9 mouse cellular contexts compared by ENCODE assay signal in the genomic region with DNA sequence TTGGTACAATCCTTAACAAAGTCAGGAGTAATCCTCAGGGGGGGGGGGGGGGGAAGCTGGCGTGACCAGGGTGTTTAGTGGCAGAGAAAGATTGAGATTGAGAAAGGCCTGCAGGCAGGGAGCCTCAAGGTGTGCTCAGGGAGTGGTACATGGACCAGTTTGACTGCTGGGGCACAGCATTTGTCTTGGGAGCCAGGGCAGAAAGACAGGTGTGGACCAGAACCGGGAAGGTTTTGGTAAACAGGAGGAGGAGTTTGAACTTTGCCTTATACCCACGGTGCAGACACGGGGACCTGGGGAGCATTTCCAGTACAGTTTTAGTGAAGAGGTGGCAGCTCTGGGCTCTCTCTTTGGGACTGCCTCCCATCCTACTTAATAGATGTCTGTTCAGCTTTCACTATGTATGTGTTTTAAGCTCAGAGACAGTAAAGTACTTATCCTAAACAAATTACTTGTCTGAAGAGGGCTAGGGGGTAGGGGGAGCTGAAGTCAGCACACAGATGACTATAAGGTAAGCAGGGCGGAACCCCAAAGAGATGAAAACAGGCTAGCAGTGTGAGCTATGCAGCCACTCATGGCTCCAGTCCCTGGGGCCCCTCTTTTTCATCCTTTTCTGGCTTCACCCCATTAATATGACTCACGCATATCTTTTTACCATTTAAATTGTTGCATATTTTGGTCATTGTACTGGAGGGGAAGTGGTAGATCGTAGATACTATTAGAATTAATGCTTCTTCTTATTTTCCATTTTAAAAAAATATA. TPM values are rescaled to one million over a fixed set of nuclear protein-coding genes. Genes with fewer than 3 reads are reported as not detected.
DNase-seq lines count a peak whose midpoint lies in the region; ATAC-seq and TF ChIP-seq lines count a peak whose summit lies in the region.
"Had no signal": no experiment of that assay in that cellular context is flagged by ENCODE, and none has a peak within 500 bp of the region (broad histone marks: within the 10 kb centered on the region; RNA-seq: fewer than 3 reads in every experiment).

No protein-coding gene starts in this region.

- no peaks in the 10 kb centered on the region for H3K79me2 ChIP-seq in heart, adult 2 months (replicated peaks; ENCODE audit: control insufficient read depth, insufficient read depth, low read length)

- no peak for TF ChIP-seq POLR2A in heart, adult 2 months (IDR thresholded peaks at IDR 0.05; ENCODE audit: insufficient read depth, low read depth, low read length)

- H3K4me1 ChIP-seq in heart, adult 2 months (ENCODE audit: control insufficient read depth, insufficient read depth, low read length) = peaks cover 19% of the 10 kb centered on the region
- peaks cover 27% of the 10 kb centered on the region for H3K4me1 ChIP-seq in E14TG2a.4 (replicated peaks; ENCODE audit: low read depth, low read length)
- H3K4me1 ChIP-seq in hindbrain, embryonic 10.5 days (replicated peaks) = peaks cover 42% of the 10 kb centered on the region

- H3K4me3 ChIP-seq in heart, adult 2 months = no peak overlapping the region; the same call in 1 of the 2 replicates
- H3K4me3 ChIP-seq in E14TG2a.4 (replicated peaks; ENCODE audit: low read length) = peak overlapping the region; percentile 83
- H3K4me3 ChIP-seq in hindbrain, embryonic 10.5 days = peak overlapping the region; percentile 65

- H3K36me3 ChIP-seq in heart, adult 2 months (ENCODE audit: control insufficient read depth, insufficient read depth, low read length) = peaks cover 6% of the 10 kb centered on the region
- H3K36me3 ChIP-seq in E14TG2a.4 (ENCODE audit: insufficient read depth, low read length) = no peaks in the 10 kb centered on the region
- H3K36me3 ChIP-seq in hindbrain, embryonic 10.5 days = no peaks in the 10 kb centered on the region

- no peak for TF ChIP-seq CTCF in heart, adult 2 months (IDR thresholded peaks at IDR 0.05)
- no peak for TF ChIP-seq CTCF in E14TG2a.4 (conservative IDR thresholded peaks at IDR 0.05; ENCODE audit: low read length)

- no peak for DNase-seq in heart, adult 2 months
- no peak for DNase-seq in heart, adult 9 months (ENCODE audit: low spot score in 2 of 2)
- DNase-seq in hindbrain, embryonic 10.5 days (ENCODE audit: low spot score) = no peak
- no peak for DNase-seq in cerebellum, adult 8-10 months
- no peak for DNase-seq in layer of hippocampus, adult 8-10 months (ENCODE audit: low spot score in 2 of 2)
- no peak for DNase-seq in thymus, postnatal 14 days

- H3K27ac ChIP-seq in heart, adult 2 months = no peak overlapping the region
- no peak overlapping the region for H3K27ac ChIP-seq in hindbrain, embryonic 10.5 days

- 45% methylated on average over 7 of the region's 7 CpGs for WGBS in heart, adult 2 months
- 39% methylated on average over 7 of the region's 7 CpGs for WGBS in hindbrain, embryonic 10.5 days

- ATAC-seq in megakaryocyte, adult 5-6 weeks (ENCODE audit: poor library complexity, severe bottlenecking) = 0 out of 2 replicates have a peak, but pooled peaks have one; percentile 15

- peak overlapping the region; percentile 16 for H3K9ac ChIP-seq in heart, adult 2 months (ENCODE audit: low read depth, low read length)

- intact Hi-C loops in heart, adult 2 months (cut with DNase I) = loop anchor here (1.0 kb wide), 1 partner anchor 25 kb away; a partner anchor contains a TSS

- TF ChIP-seq EP300 in heart, adult 2 months (IDR thresholded peaks at IDR 0.05; ENCODE audit: insufficient read depth, low read depth, low read length) = no peak

- H3K27me3 ChIP-seq in heart, adult 2 months (ENCODE audit: control insufficient read depth, insufficient read depth, low read length) = no peaks in the 10 kb centered on the region
- peaks cover 77% of the 10 kb centered on the region for H3K27me3 ChIP-seq in E14TG2a.4 (ENCODE audit: insufficient read depth, low read length)
- H3K27me3 ChIP-seq in hindbrain, embryonic 10.5 days (ENCODE audit: insufficient read depth, poor library complexity, severe bottlenecking) = peaks cover 37% of the 10 kb centered on the region

- peaks cover 14% of the 10 kb centered on the region for H3K9me3 ChIP-seq in E14TG2a.4 (ENCODE audit: low read length)
- H3K9me3 ChIP-seq in hindbrain, embryonic 10.5 days = no peaks in the 10 kb centered on the region

RNA-seq across cellular contexts. Expression of a gene that starts 0.8 kb away (rescaled TPM):
- under 1 TPM; 0.14 to 0.16 TPM for total RNA-seq in heart, adult 2 months (2021)
- polyA plus RNA-seq in heart, adult 2 months (2012; rRNA removed) = 0.50 and 0.94 TPM in 2 replicates
- 1.8 and 3.1 TPM in 2 replicates for polyA plus RNA-seq in hindbrain, embryonic 10.5 days (2016; fragmentation: Nextera tagmentation; extraction: Ambion mirVana)
- not detected in 2 replicates for total RNA-seq in megakaryocyte, adult 5-6 weeks (2015)
- total RNA-seq in megakaryocyte, adult 5-6 weeks (2017) = not detected in 2 replicates
- total RNA-seq in layer of hippocampus, adult 8-10 months (2022) = under 1 TPM; 0.14 to 0.36 (median 0.15) TPM

RNA-seq across cellular contexts. Expression of a gene that starts 24.4 kb away (rescaled TPM):
- 10 to 100 TPM; 45.8 to 60.2 TPM for total RNA-seq in heart, adult 2 months (2021)
- polyA plus RNA-seq in heart, adult 2 months (2012; rRNA removed) = 77.7 and 110 TPM in 2 replicates
- 86.0 and 103 TPM in 2 replicates for polyA plus RNA-seq in hindbrain, embryonic 10.5 days (2016; fragmentation: Nextera tagmentation; extraction: Ambion mirVana)
- total RNA-seq in megakaryocyte, adult 5-6 weeks (2015) = 411 and 420 TPM in 2 replicates
- total RNA-seq in megakaryocyte, adult 5-6 weeks (2017) = 117 and 131 TPM in 2 replicates
- total RNA-seq in layer of hippocampus, adult 8-10 months (2022) = 10 to 100 TPM; 36.5 to 52.5 (median 44.5) TPM

RNA-seq across cellular contexts. Expression of a gene that starts 26.2 kb away (rescaled TPM):
- total RNA-seq in heart, adult 2 months (2021) = not detected
- polyA plus RNA-seq in heart, adult 2 months (2012; rRNA removed) = 0.20 and 0.29 TPM in 2 replicates
- polyA plus RNA-seq in hindbrain, embryonic 10.5 days (2016; fragmentation: Nextera tagmentation; extraction: Ambion mirVana) = not detected in 2 replicates
- 0.39 and 1.6 TPM in 2 replicates for total RNA-seq in megakaryocyte, adult 5-6 weeks (2015)
- 1.5 TPM in 1 of 2 replicates, not detected in the other for total RNA-seq in megakaryocyte, adult 5-6 weeks (2017)
- not detected for total RNA-seq in layer of hippocampus, adult 8-10 months (2022)
- polyA plus RNA-seq: small intestine, adult 2 months had no signal

RNA-seq across cellular contexts. Expression of a gene that starts 31.4 kb away (rescaled TPM):
- total RNA-seq in heart, adult 2 months (2021) = under 1 TPM in 1 of 2 experiments, not detected in 1; 0.27 TPM
- polyA plus RNA-seq in heart, adult 2 months (2012; rRNA removed) = not detected in 2 replicates
- not detected in 2 replicates for polyA plus RNA-seq in hindbrain, embryonic 10.5 days (2016; fragmentation: Nextera tagmentation; extraction: Ambion mirVana)
- total RNA-seq in megakaryocyte, adult 5-6 weeks (2015) = 0.25 and 0.59 TPM in 2 replicates
- not detected in 2 replicates for total RNA-seq in megakaryocyte, adult 5-6 weeks (2017)
- under 1 TPM in 1 of 4 experiments, not detected in 3; 0.29 TPM for total RNA-seq in layer of hippocampus, adult 8-10 months (2022)
- polyA plus RNA-seq: small intestine, adult 2 months had no signal

RNA-seq across cellular contexts. Expression of a gene that starts 49.4 kb away (rescaled TPM):
- under 1 TPM; 0.60 to 0.61 TPM for total RNA-seq in heart, adult 2 months (2021)
- 0.82 and 0.88 TPM in 2 replicates for polyA plus RNA-seq in heart, adult 2 months (2012; rRNA removed)
- polyA plus RNA-seq in hindbrain, embryonic 10.5 days (2016; fragmentation: Nextera tagmentation; extraction: Ambion mirVana) = 1.4 and 2.9 TPM in 2 replicates
- total RNA-seq in megakaryocyte, adult 5-6 weeks (2015) = not detected in 2 replicates
- not detected in 2 replicates for total RNA-seq in megakaryocyte, adult 5-6 weeks (2017)
- total RNA-seq in layer of hippocampus, adult 8-10 months (2022) = 10 to 100 TPM; 72.3 to 80.0 (median 75.9) TPM
